Mouse (Mus musculus) adrenal gland, adult (tissue): ENCODE measurements around the gene Cmtm2a.
"Not testable (repeated sequence)": the region's sequence is repeated elsewhere in the genome, so short reads cannot be mapped to it uniquely, and the experiment has no call there.

Experiments
- DNase-seq, 2 experiments: peaks; one replicate each; pipeline ENCODE4 v3.0.0; 2022 to 2023; ENCODE audit warnings: low spot score in 1 of 2; ENCODE audit not compliant: inconsistent age in 2 of 2

Gene Cmtm2a

DNA sequence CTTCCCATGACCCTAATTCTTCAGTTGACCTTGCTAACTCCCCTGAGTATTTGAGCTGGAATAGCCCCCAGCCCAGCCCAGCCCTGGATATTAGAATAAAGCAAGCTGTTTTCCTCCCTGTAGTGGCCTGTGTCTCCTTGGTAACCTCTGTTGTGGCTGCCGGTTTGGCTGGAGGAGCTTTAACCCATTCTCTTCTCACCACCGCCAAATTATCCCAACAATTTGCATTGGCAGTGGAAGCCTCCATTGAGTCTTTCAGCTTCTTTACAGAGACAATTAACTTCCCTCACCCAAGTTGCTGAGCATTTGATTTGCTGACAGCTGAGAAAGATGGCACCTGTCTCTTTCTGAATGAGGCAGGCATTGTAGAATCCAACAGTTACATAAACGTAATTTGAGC, 8.6 kb upstream of the Cmtm2a start:
- DNase-seq = peak in 1 of 2 experiments; percentile 60

DNA sequence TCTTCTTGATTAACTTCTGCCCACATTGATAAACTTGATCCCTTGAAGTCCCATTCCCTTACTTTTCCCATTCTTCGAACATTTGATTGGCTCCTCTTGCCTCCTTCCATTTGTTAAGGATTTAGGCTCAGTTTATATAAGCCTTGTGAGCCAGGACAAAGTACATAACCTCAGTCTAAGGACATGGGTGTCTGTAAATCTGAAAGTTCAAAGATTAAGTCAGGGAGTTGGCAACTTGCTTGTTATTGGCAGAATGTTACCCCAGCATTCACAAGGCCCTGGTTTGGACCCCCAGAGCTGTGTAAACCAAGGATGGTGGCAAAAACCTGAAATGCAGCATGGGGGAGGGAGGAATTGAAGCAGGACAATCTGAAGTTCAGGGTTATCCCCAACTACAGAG, 1.4 kb upstream of the Cmtm2a start:
- peak in 1 of 2 experiments; percentile 56 for DNase-seq

DNA sequence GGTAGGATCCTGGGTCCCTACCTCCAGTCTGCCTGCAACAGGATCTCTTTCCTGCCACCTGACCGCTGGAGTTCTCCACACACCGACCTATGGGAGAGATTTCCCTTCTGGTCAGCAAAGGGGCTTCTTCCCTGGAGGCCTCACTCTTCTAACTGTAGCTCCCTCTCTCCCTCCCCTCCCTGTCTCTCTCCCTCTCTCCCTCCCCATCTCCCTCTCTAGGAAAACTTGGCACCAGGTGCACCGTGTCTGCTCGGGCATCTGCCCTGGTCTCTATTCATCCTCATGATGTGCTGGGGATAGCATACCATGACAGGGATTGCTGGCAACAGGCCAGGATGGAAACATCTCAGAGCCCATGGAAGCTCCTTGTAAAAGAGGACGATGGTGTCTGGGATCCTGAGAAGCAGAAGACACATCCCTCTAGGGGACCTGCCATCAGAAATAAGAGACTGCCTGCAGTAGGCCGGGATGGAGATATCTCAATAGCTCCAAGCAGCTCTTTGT, 24.0 kb downstream of the Cmtm2a start:
- no peak for DNase-seq

DNA sequence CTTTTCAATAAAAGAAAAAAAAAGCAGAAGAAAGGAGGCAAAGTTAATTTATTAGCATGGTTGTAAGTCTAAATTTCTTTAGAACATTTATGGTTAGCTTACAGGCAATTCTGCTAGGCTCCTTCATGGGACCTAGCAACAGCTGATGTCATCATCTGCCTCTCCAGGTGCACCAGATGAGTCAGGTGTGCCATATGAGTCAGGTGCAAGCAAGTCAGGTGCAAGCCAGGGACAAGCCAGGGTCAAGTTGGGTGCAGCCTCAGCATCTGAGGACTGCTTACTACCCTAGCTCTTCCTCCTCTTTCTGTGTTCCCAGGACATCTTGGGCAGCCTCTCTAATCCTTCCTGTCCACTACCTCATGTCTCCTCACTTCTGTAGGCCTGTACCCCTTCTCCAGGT, 24.6 kb downstream of the Cmtm2a start:
- DNase-seq = no peak

DNA sequence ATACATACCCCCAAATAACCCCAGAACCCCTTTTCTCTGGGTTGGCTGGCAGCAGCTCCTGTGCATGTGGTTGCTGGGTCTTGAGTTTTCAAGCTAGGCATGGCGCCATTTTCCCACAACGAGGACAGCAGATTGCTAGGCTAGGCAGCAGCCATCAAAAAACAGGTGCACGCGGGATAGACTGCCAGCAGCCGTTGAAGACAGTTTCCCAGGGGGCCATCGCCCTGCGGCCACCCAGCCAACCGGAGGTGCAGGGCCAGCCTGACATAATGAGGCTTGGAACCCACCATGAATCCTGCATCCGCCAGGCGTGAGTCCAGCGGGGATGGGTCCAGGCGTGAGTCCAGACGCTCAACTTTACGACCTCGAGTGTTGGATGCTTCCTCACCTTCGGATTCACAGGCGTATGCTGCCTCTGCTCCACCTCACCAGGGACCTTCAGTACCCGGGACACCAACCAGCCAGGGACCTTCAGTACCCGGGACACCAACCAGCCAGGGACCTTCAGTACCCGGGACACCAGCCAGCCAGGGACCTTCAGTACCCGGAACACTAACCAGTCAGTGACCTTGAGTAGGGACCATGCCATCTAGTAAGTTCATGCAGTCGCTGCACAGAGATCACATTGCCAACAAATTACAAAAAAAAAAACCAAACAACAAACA, 28.6 kb downstream of the Cmtm2a start:
- peak; percentile 76 to 81 for DNase-seq

DNA sequence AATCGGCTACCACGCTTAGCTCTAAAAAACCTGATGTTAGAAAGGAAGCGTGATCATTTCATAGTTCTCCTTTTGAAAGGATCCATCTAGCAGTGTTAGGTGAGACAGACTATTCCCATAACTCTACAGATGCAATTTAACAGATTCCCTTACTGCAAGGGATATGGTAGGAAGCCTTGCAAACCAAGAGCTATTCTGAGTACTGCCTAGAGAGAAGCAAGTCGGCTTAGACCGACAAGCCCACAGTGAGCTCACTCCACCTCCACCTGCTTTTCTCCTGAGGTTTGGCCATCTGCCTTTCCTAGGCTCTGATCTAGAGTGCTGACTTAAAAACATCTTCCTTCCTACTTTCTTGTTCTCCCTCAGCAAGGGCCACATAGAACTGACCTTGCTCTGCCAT, 31.2 kb downstream of the Cmtm2a start:
- DNase-seq = not testable (repeated sequence)

DNA sequence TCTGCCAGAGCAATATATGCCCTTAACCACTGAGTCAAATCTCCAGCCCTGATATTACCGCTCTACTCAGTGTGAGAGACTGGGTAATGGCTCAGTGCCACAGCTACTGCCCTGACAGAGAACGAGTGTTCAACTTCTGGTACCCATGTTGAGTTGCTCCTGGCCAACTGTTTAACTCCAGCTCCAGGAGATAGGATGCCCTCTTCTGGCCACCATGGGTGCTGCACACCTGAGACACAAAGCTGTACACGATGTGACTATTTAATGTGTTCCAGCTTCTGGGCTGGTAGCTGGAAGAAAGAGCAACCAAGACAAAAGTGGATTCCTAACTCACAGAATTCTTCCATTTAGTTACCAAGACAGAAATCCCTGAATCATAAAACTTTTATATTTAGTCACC, 40.0 kb downstream of the Cmtm2a start:
- peak; percentile 38 to 70 for DNase-seq

DNA sequence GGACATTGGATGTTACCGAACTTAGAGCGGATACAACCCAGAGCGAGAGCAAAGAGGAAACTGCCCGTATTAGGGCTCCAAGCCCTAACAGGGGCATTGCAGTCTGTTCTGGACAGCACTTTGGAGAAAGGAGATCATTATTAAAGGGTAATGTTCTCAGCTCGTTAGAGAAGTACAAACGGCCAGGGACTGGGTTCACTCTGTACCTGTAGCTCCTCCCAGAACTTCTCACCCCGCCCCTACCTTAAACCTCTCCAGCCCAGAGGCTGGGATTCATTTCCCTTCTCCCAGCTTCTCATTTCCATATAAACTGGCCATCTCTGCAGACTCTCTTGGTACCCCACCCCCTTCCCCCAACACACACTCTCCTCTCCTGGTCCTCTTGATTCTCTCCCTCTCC, 41.5 kb downstream of the Cmtm2a start:
- DNase-seq = no peak

DNA sequence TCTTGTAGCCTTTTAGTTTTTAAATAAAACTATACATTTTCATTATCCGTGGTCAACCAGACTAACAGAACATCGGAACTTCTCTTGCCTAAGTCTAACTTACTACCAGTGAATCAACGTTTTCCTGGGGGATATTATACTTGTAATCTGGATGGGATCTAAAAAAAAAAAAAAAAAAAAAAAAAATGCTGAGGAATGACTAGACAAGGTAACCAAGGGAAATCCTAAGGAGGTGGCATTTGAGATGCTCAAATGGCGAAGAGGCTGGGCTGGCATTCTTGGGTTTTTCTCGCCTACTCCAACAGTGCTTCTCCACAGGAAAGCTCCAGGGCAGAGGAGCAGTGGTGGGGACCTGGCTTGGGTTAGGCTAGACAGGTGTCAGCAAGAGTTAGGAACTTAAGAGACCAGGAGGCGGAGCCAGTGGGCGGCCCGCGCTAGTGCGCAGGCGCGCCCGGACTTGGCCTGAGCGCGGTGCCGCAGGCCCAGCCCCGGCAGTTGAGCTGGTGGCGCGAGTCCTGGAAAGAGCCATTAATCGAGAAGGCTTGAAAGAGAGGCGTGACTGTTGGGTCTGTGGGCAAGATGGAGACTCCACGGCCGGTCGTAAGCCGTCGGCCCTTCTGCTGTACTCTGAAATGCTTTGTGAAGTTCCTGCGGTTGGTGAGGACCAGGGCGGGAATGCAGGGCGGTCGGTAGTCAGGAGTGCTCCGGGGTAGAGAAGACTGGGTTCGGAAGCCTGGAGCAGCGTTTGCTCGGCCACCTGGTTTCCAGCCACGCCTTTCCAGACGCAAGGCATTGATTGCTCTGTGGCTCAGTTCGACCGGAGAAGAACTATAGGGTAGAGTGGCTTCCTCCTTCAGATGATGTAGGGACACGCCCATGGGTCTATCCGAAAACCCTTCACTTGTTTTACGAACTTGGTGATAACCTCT, 42.3 kb downstream of the Cmtm2a start, which contains the start of gene Cklf:
Gene Cklf (plus strand): TSS at position 423 of the 929 bp plus-strand sequence.
- peak; percentile 90 to 96 for DNase-seq

DNA sequence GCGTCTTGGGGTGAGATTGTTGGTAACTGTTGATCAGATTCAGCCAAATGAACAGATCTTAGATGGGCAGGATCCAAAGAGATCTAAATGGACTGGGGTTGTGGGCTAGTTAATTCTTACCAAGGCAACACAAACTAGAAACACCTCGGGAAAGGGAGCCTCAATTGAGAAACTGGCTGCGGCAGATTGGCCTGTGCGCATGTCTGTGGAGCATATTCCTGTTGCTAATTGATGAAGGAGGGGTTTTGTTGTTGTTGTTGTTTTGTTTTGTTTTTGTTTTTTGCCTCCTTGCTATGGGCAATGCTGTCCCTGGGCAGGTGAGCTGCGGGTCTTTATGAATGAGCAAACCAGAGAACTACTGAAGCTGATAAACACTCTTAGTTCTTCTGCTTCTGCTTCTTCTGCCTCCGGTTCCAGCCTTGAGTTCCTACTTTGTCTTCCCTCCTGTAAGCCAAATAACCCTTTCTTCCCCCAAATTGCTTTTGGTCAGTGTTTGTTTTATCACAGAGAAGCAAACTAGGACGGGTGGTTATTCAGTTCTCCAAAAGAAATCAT, 43.5 kb downstream of the Cmtm2a start:
- DNase-seq = no peak

DNA sequence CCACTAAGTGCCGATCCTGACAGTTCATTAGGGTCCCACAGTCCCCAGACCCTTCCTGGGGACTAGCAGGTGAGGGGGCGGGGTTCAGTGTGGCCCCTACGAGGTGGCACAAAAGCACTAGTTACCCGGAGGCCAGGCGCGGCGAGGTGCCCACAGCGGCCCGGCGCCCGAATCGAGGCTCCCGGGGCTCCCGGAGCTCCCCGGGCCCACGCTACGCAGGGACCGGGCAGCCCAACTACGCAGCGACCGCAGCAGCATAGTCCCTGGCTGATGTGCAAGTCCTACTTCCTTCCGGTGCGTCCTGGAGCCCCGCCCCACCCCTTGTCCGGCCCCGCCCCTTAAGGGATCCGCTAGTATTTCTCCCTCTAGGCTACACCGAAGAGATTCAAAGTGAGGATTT, 44.7 kb downstream of the Cmtm2a start, which contains the start of gene Tk2:
Gene Tk2 (minus strand): TSS at position 283 of the 400 bp plus-strand sequence.
- peak; percentile 85 to 96 for DNase-seq

DNA sequence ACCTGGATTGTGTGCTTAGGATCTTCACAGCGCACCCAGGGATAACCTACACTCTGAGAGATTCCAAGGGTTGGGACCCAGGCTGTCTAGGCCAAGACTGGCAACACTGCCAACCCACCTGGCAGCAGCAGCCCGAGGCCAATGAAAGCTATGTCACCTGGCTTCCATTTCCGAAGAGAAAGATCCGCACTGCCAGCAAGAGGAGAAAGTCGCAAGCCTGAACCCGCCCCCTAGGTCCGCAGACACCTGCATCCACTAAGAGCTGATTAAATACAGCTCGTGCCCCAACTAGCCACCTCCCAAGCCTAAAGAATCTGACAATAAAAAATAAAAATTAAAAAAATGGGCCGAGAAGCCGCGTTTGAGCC, 45.1 kb downstream of the Cmtm2a start:
- peak in 1 of 2 experiments; percentile 44 for DNase-seq

DNA sequence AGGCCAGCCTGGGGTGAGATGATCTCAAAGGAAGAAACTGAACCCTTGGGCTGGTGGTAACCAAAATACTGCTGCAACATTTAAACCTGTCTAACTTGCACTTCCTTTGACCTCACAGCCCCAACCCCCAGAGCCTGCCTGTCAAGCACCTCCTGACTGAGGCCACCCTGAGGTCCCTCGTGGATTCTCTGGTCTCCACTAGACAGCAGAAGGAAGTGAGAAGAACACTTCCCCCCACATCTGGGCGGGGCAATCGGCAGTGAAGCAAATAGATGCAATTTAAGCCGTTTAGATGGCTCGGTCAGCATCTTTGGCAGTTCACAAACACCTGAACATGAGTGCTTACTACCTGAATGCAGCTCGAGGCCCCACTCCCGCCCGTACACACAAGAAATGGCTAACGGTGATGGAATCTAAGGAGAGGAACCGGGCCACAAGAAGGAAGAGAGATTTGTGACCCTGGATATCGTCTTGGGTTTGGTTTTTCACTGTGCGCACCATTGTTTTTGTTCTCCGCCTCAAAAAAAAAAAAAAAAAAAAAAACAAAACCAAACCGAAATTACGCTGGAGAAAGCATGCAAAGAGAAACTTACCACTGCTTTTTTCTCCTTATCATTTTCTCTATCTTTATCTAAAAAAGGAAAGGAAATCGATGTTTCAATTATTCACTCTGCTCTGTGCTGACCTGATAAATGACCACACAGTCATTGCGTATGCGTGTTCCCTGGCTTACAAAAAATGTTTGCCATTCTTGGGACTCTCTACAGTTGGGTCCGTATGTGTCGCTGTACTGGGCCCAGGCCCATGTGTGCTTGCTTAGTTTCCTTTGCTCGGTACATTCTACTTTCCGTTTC, 45.7 kb downstream of the Cmtm2a start:
- DNase-seq = peak; percentile 45 to 60

DNA sequence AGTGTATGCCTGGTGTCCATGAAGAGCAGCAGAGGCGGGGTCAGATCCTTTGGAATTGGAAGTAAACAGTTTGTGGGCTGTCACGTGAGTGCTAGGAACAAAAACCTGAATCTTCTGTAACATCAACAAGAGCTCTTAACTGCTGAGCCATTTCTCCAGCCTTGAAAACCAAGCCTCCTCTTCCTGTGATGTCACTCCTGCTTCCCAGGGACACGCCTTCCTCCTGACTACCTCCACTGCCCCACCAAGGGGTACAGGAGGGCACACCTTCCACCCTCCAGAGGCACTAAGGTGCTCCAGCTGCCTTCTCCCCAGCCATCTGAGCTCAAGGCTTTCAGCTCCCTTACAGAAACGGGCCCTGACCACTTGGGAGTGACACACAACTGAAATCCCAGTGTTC, 46.4 kb downstream of the Cmtm2a start:
- no peak for DNase-seq

DNA sequence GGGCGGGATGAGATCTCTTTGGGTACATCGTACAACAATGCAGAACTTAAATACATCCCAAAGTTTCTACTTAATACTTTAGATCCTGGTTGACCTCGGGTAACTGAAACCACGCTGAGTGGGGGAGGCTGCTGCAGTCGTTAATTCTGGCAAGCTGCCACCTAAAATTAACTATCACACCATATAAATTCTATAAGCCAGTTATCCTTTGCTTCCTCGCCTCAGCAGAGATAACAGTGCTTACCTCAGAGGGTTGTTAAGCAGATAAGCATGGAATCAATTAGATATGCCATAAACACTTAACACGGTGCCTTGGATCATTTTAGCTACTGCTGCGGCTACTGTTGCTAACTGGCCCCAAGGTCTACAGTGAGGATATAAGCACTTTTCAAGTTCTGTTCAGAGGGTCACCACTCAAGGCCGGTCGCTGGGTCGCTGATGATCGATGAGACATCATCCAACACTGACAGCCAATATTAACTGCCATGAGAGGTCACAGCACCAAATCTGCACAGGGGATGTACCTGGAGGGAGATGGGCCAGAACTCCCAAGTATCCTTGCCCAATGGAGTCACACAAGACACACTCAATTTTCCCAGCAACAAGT, 50.8 kb downstream of the Cmtm2a start:
- DNase-seq = no peak

DNA sequence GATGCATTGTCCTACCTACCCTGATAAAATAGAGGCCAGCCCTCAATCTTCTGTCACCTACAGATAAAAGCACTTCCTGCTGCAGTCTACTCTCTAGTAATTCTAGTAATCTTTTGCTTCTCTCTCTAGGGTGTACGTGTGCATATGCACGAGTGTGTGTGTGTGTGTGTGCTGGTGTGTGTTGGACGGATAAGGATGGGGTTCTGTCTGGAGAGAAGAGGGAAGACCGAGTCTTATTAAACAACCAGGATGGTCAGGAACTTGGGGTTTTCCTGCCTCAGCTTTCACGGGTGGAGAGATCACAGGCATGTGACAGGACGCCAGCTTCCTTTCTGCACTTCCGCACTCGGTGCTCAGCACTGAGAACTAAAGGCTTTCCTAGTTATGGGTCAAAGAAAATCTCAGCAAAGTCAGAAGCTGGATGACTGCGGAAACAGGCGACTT, 53.5 kb downstream of the Cmtm2a start:
- no peak for DNase-seq

DNA sequence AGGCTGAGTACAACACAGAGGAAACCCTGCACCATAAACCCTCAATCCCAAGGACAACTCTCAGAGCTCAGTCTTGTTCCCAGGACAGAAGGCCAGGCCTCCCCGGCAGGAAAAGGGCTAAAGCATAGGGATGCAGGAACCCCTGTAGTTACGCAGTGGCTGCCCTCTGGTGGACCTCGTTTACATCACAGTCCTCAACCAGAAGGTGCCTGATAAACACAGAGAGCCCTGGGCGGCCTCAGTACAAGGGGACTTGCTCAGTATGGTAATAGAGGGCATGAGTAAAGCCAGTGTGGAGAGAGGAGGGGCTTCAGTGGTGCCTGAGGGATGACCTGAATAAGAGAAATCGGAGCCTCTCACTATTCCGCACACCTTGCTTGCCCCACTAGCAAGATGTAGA, 58.4 kb downstream of the Cmtm2a start:
- peak in 1 of 2 experiments; percentile 49 for DNase-seq

DNA sequence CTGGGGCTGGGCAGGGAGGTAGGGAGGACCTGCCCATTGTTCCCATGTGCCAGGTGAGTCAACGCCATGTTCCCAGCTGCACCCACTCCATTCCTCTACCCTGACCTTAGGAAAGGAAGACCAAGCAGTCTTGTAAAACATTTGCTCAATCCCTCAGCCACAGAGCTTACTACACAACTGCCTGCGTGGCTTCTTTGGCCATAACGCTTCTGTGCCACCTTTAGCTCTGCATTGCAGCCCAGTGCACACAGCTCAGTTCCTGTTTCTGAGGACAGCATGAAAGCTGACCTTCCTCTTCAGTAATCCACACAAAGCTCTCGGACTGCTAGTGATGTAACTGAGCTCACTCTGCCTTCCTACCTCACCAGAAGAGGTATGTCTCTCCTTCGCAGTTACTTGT, 60.1 kb downstream of the Cmtm2a start:
- DNase-seq = no peak

DNA sequence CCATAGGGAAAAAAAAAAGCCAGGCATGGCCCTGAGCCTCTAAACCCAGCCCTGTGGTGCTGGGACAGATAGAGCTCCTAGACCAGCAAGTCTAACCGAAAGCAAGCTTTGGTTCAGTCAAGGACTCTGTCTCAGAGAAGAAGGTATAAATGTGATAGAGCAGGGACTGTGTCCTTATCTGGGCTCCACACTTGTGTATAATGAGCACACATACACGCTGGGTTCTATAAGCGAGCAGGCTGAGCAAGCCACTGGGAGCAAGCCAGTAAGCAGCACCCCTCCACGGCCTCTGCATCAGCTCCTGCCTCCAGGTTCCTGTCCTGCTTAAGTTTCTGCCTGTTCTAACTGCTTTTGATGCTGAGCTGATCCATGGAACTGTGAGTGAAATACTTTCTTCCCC, 60.9 kb downstream of the Cmtm2a start:
- no peak for DNase-seq
